ENCODE assay signal across 14 mouse cellular contexts in the genomic region with DNA sequence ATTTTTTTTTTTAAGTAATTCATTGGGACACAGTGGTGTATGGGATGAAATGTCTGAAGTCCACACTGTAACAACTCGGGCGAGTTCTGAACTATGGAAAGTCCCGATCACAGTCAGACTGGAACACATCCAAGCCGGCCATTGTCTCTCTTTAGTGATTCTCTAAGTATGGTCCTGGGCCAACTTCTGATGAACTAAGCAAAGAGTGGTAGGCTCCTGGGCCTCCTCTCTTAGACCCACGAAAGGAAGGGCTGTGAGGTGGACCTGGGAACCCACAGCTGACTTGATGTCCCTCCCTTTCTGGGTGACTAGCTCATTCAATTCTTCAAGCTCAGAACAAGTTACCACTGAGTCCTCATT.
A peak's percentile ranks its signal among the peaks of the same experiment; 100 is the strongest.
DNase-seq lines count a peak whose midpoint lies in the region; ATAC-seq and TF ChIP-seq lines count a peak whose summit lies in the region.
"Had no signal": no experiment of that assay in that cellular context is flagged by ENCODE, and none has a peak within 500 bp of the region (broad histone marks: within the 10 kb centered on the region; RNA-seq: fewer than 3 reads in every experiment).

No protein-coding gene starts in this region.

- TF ChIP-seq CTCF in stomach, postnatal 0 days (IDR thresholded peaks at IDR 0.05; ENCODE audit: low read depth), result no peak
- TF ChIP-seq CTCF in small intestine, adult 2 months (IDR thresholded peaks at IDR 0.05; ENCODE audit: extremely low read depth, insufficient read length, insufficient replicate concordance, low read depth, low read length), result no peak

- WGBS in stomach, embryonic 15.5 days, result 75% methylated on average over 5 of the region's 5 CpGs
- 53% methylated on average over 5 of the region's 5 CpGs for WGBS in stomach, postnatal 0 days
- 82% methylated on average over 5 of the region's 5 CpGs for WGBS in kidney, embryonic 16.5 days
- 9% methylated on average over 5 of the region's 5 CpGs for WGBS in small intestine, adult 2 months
- WGBS in limb, embryonic 10.5 days, result 93% methylated on average over 5 of the region's 5 CpGs

- intact Hi-C loops in gastrocnemius, postnatal 14 days (cut with DNase I; ENCODE audit: low total_unique reads), result loop anchor here (2.0 kb wide), 1 partner anchor 14 kb away; no protein-coding TSS in a partner anchor

- no peak overlapping the region for H3K4me2 ChIP-seq in stomach, embryonic 15.5 days
- no peak overlapping the region for H3K4me2 ChIP-seq in stomach, postnatal 0 days (replicated peaks; ENCODE audit: low read depth)
- H3K4me2 ChIP-seq in kidney, embryonic 16.5 days (replicated peaks; ENCODE audit: low read depth, low read length), result no peak overlapping the region

- no peak overlapping the region for H3K9ac ChIP-seq in stomach, embryonic 15.5 days
- no peak overlapping the region for H3K9ac ChIP-seq in stomach, postnatal 0 days (ENCODE audit: low read length)
- no peak overlapping the region for H3K9ac ChIP-seq in kidney, embryonic 16.5 days (replicated peaks; ENCODE audit: low read length)

- H3K9me3 ChIP-seq in stomach, embryonic 15.5 days, result no peaks in the 10 kb centered on the region
- no peaks in the 10 kb centered on the region for H3K9me3 ChIP-seq in stomach, postnatal 0 days (ENCODE audit: control insufficient read depth, low read length)
- H3K9me3 ChIP-seq in kidney, embryonic 16.5 days (ENCODE audit: low read length), result no peaks in the 10 kb centered on the region
- H3K9me3 ChIP-seq in limb, embryonic 10.5 days (replicated peaks), result no peaks in the 10 kb centered on the region

- TF ChIP-seq POLR2A in small intestine, adult 2 months (IDR thresholded peaks at IDR 0.05; ENCODE audit: low read depth, low read length), result no peak

- H3K4me3 ChIP-seq in stomach, embryonic 15.5 days (replicated peaks), result no peak overlapping the region
- H3K4me3 ChIP-seq in stomach, postnatal 0 days (ENCODE audit: low read depth, low read length), result no peak overlapping the region
- no peak overlapping the region for H3K4me3 ChIP-seq in kidney, embryonic 16.5 days (ENCODE audit: low read length)
- H3K4me3 ChIP-seq in small intestine, adult 2 months (ENCODE audit: low read depth, low read length), result no peak overlapping the region
- H3K4me3 ChIP-seq in limb, embryonic 10.5 days, result no peak overlapping the region

- DNase-seq in gastrocnemius, postnatal 14 days, result peak; percentile 26
- DNase-seq in gastrocnemius, adult 8-10 months (ENCODE audit: low spot score in 2 of 2), result no peak
- DNase-seq in stomach, postnatal 0 days (ENCODE audit: low spot score), result no peak
- no peak for DNase-seq in adrenal gland, postnatal 14 days
- DNase-seq in limb, embryonic 10.5 days (ENCODE audit: low spot score), result no peak
- DNase-seq: adrenal gland, adult 8-10 months; B cell, adult 2 months; cerebellum, adult 11 months; embryo, embryonic 11 days; left cerebral cortex, postnatal 4 days had no signal

- ATAC-seq in stomach, embryonic 15.5 days (ENCODE audit: insufficient read depth, low FRiP score, low read depth), result no peak
- ATAC-seq in stomach, postnatal 0 days (ENCODE audit: low FRiP score, low TSS enrichment), result no peak
- no peak for ATAC-seq in kidney, embryonic 16.5 days (ENCODE audit: low FRiP score, low TSS enrichment)

- H3K36me3 ChIP-seq in stomach, embryonic 15.5 days, result peaks cover 3% of the 10 kb centered on the region; the same call in 1 of the 2 replicates
- peaks cover 3% of the 10 kb centered on the region; the same call in 1 of the 2 replicates for H3K36me3 ChIP-seq in stomach, postnatal 0 days (ENCODE audit: control insufficient read depth, insufficient read depth, low read length)
- peaks cover 20% of the 10 kb centered on the region; the same call in 1 of the 2 replicates for H3K36me3 ChIP-seq in kidney, embryonic 16.5 days (ENCODE audit: insufficient read depth, low read length)
- peaks cover 36% of the 10 kb centered on the region for H3K36me3 ChIP-seq in small intestine, adult 2 months (ENCODE audit: control insufficient read depth, insufficient read depth, low read length)
- H3K36me3 ChIP-seq in limb, embryonic 10.5 days, result 0 out of 2 replicates have a peak, but pooled peaks cover 2% of the 10 kb centered on the region

- H3K27me3 ChIP-seq in stomach, embryonic 15.5 days (replicated peaks), result no peaks in the 10 kb centered on the region
- no peaks in the 10 kb centered on the region for H3K27me3 ChIP-seq in stomach, postnatal 0 days (ENCODE audit: control insufficient read depth, insufficient read depth, low read length)
- no peaks in the 10 kb centered on the region for H3K27me3 ChIP-seq in kidney, embryonic 16.5 days (ENCODE audit: insufficient read depth, low read length)
- no peaks in the 10 kb centered on the region for H3K27me3 ChIP-seq in small intestine, adult 2 months (ENCODE audit: control insufficient read depth, insufficient read depth, low read length)
- H3K27me3 ChIP-seq in limb, embryonic 10.5 days (ENCODE audit: low read depth, poor library complexity, severe bottlenecking), result no peaks in the 10 kb centered on the region

- peak overlapping the region; percentile 22; the same call in 1 of the 2 replicates for H3K27ac ChIP-seq in stomach, embryonic 15.5 days
- H3K27ac ChIP-seq in stomach, postnatal 0 days (replicated peaks), result no peak overlapping the region
- H3K27ac ChIP-seq in kidney, embryonic 16.5 days (ENCODE audit: low read length), result peak overlapping the region; percentile 93; the same call in 1 of the 2 replicates
- H3K27ac ChIP-seq in small intestine, adult 2 months (ENCODE audit: insufficient read depth, low read depth, low read length), result peak overlapping the region; percentile 99
- no peak overlapping the region for H3K27ac ChIP-seq in limb, embryonic 10.5 days
- H3K27ac ChIP-seq: macrophage had no signal

- TF ChIP-seq EP300 in stomach, postnatal 0 days (optimal IDR thresholded peaks at IDR 0.05), result no peak

- peaks cover 15% of the 10 kb centered on the region for H3K4me1 ChIP-seq in stomach, embryonic 15.5 days
- H3K4me1 ChIP-seq in stomach, postnatal 0 days (replicated peaks; ENCODE audit: control insufficient read depth, insufficient read depth), result peaks cover 18% of the 10 kb centered on the region
- peaks cover 41% of the 10 kb centered on the region for H3K4me1 ChIP-seq in kidney, embryonic 16.5 days (ENCODE audit: insufficient read depth, low read length)
- H3K4me1 ChIP-seq in small intestine, adult 2 months (ENCODE audit: control insufficient read depth, insufficient read depth, insufficient read length, low read length), result peaks cover 48% of the 10 kb centered on the region
- peaks cover 1% of the 10 kb centered on the region; the same call in 1 of the 2 replicates for H3K4me1 ChIP-seq in limb, embryonic 10.5 days

Comparison
In these comparisons a context has a peak if more than half of its experiments do, and no peak if none do; other contexts are left out.
1. H3K27ac ChIP-seq: peak in stomach, embryonic 15.5 days (single experiment), kidney, embryonic 16.5 days (single experiment) and small intestine, adult 2 months (single experiment); none in stomach, postnatal 0 days (single experiment) and limb, embryonic 10.5 days (single experiment).